Mouse (Mus musculus) cerebellum, adult 2 months (tissue): ENCODE results near the gene Erbb4. TPM values are rescaled to one million over a fixed set of nuclear protein-coding genes. Genes with fewer than 3 reads are reported as not detected.

ENCODE experiments used
- DNase-seq, 2 experiments: peaks; one replicate each; pipeline ENCODE4 v3.0.0; 2021
- H3K27ac ChIP-seq: fragments of 200-500 bp; 2 replicates; pipeline ENCODE4 v1.5.1; 2012; ENCODE audit warnings: low read length, control low read depth, inconsistent platforms; ENCODE audit not compliant: insufficient read depth
- H3K27me3 ChIP-seq: fragments of 200-500 bp; 2 replicates; pipeline ENCODE4 v1.6.1; 2012; ENCODE audit warnings: inconsistent platforms, mild to moderate bottlenecking, low read length, moderate library complexity; ENCODE audit not compliant: control insufficient read depth, insufficient read depth
- H3K4me1 ChIP-seq: fragments of 200-500 bp; 2 replicates; pipeline ENCODE4 v1.6.1; 2011; ENCODE audit warnings: low read length; ENCODE audit not compliant: control insufficient read depth, insufficient read depth
- H3K4me3 ChIP-seq: fragments of 200-500 bp; replicated peaks from 2 replicates; pipeline ENCODE3; 2011; ENCODE audit warnings: mild to moderate bottlenecking, low read depth, low read length, control low read depth; ENCODE audit not compliant: insufficient read depth
- CTCF ChIP-seq: fragments of 200-500 bp; IDR thresholded peaks from 2 replicates; pipeline ENCODE4 v1.5.1; 2011; ENCODE audit warnings: low read depth, mild to moderate bottlenecking, control low read depth, low read length, moderate library complexity, borderline replicate concordance; ENCODE audit not compliant: insufficient read depth
- POLR2A ChIP-seq: fragments of 200-500 bp; IDR thresholded peaks from 2 replicates; pipeline ENCODE4 v1.6.1; 2011; ENCODE audit warnings: low read length, control low read depth, borderline replicate concordance; ENCODE audit not compliant: insufficient read depth
- WGBS: fragments of 180-500 bp; shearing (Covaris S2); methylation state at CpG from one replicate; pipeline ENCODE4 v1.1.7; 2018; 5-methylcytosine and 5-hydroxymethylcytosine counted together
- polyA plus RNA-seq: library from polyadenylated mRNA; depleted of rRNA; stranded (reverse); fragments of >200 nt; gene quantifications from 2 replicates; pipeline ENCODE4 v1.2.3, GENCODE M21; 2012

The Erbb4 gene
- polyA plus RNA-seq, 1 experiment, result 7.6 TPM

GRCm38 (mm10) chr1:68956766-68957533 lies 150.9 kb downstream of the Erbb4 start:
- H3K4me3 ChIP-seq, result no peak overlapping the region
- no peak for DNase-seq
- H3K27me3 ChIP-seq, result no peaks in the 10 kb centered on the region
- H3K27ac ChIP-seq, result no peak overlapping the region
- 91% methylated on average over 4 of the region's 4 CpGs for WGBS
- TF ChIP-seq CTCF, result no peak
- no peak for TF ChIP-seq POLR2A
- no peaks in the 10 kb centered on the region for H3K4me1 ChIP-seq

GRCm38 (mm10) chr1:68955482-68955881 lies 152.4 kb downstream of the Erbb4 start:
- no peak overlapping the region for H3K27ac ChIP-seq
- TF ChIP-seq CTCF (no peak), POLR2A (no peak)
- no peaks in the 10 kb centered on the region for H3K4me1 ChIP-seq
- WGBS, result 61% methylated on average over 2 of the region's 2 CpGs
- no peak overlapping the region for H3K4me3 ChIP-seq
- no peaks in the 10 kb centered on the region for H3K27me3 ChIP-seq
- no peak for DNase-seq

GRCm38 (mm10) chr1:68943141-68943540 lies 164.7 kb downstream of the Erbb4 start:
- H3K27me3 ChIP-seq, result no peaks in the 10 kb centered on the region
- TF ChIP-seq CTCF (no peak), POLR2A (no peak)

GRCm38 (mm10) chr1:68934804-68935203 lies 173.1 kb downstream of the Erbb4 start:
- H3K27me3 ChIP-seq, result no peaks in the 10 kb centered on the region
- no peak for TF ChIP-seq CTCF
- TF ChIP-seq POLR2A, result no peak
- peaks cover 6% of the 10 kb centered on the region; the same call in 1 of the 2 replicates for H3K4me1 ChIP-seq
- no peak overlapping the region for H3K4me3 ChIP-seq
- peak in 1 of 2 experiments; percentile 15 for DNase-seq
- no peak overlapping the region for H3K27ac ChIP-seq

More at GRCm38 (mm10) chr1:68943141-68943540, 164.7 kb downstream of the Erbb4 start:
- WGBS, result 58% methylated on average over 2 of the region's 2 CpGs
- Histone ChIP-seq H3K4me3 (no peak overlapping the region), H3K4me1 (no peaks in the 10 kb centered on the region), H3K27ac (no peak overlapping the region)
- no peak for DNase-seq

- DNase-seq, result peak; percentile 21 to 65
- Histone ChIP-seq H3K4me1 (peaks cover 6% of the 10 kb centered on the region; the same call in 1 of the 2 replicates), H3K27me3 (no peaks in the 10 kb centered on the region), H3K27ac (no peak overlapping the region), H3K4me3 (no peak overlapping the region)
- no peak for TF ChIP-seq POLR2A
- TF ChIP-seq CTCF, result no peak
- 42% methylated on average over 3 of the region's 3 CpGs for WGBS
Measured at GRCm38 (mm10) chr1:68933330-68934065, 174.4 kb downstream of the Erbb4 start.

GRCm38 (mm10) chr1:68917828-68918227 lies 190.0 kb downstream of the Erbb4 start:
- no peak for DNase-seq
- WGBS, result 89% methylated on average over 3 of the region's 3 CpGs
- Histone ChIP-seq H3K4me1 (no peaks in the 10 kb centered on the region), H3K4me3 (no peak overlapping the region), H3K27ac (no peak overlapping the region), H3K27me3 (no peaks in the 10 kb centered on the region)
- TF ChIP-seq CTCF (no peak), POLR2A (no peak)

GRCm38 (mm10) chr1:68892041-68892440 lies 215.8 kb downstream of the Erbb4 start:
- no peak for TF ChIP-seq POLR2A
- no peak for TF ChIP-seq CTCF
- DNase-seq, result no peak
- no peaks in the 10 kb centered on the region for H3K27me3 ChIP-seq
- peaks cover 4% of the 10 kb centered on the region; the same call in 1 of the 2 replicates for H3K4me1 ChIP-seq
- no peak overlapping the region for H3K4me3 ChIP-seq
- H3K27ac ChIP-seq, result no peak overlapping the region
- 92% methylated on average over 2 of the region's 2 CpGs for WGBS
